Mouse (Mus musculus) C2C12 (cell line): ENCODE measurements around the gene Rnf111. TPM values are rescaled to one million over a fixed set of nuclear protein-coding genes. Genes with fewer than 3 reads are reported as not detected.

ENCODE experiments used
- H3K27me3 ChIP-seq: one replicate; pipeline ENCODE4 v1.6.1; 2011; ENCODE audit not compliant: control insufficient read depth, insufficient read depth, insufficient read length
- H3K36me3 ChIP-seq: one replicate; pipeline ENCODE4 v1.6.1; 2011; ENCODE audit not compliant: control insufficient read depth, insufficient read depth
- H3K4me3 ChIP-seq: one replicate; pipeline ENCODE4 v1.5.1; 2011; ENCODE audit warnings: mild to moderate bottlenecking, control low read depth; ENCODE audit not compliant: poor library complexity, insufficient read depth, severe bottlenecking
- H3K79me2 ChIP-seq: one replicate; pipeline ENCODE4 v1.6.1; 2011; ENCODE audit not compliant: control insufficient read depth, insufficient read depth
- H3K79me3 ChIP-seq: one replicate; pipeline ENCODE4 v1.6.1; 2011; ENCODE audit warnings: low read depth, control low read depth
- H3ac ChIP-seq: one replicate; pipeline ENCODE3; 2011; ENCODE audit warnings: low read depth; ENCODE audit not compliant: control insufficient read depth, insufficient read length
- CEBPB ChIP-seq: IDR thresholded peaks from one replicate; pipeline ENCODE4 v1.6.1; 2011; ENCODE audit warnings: low read depth, mild to moderate bottlenecking, control low read depth, moderate library complexity
- CTCF ChIP-seq: IDR thresholded peaks from one replicate; pipeline ENCODE4 v1.5.1; 2011; ENCODE audit not compliant: control insufficient read depth, insufficient read depth, insufficient read length
- FOSL1 ChIP-seq: IDR thresholded peaks from one replicate; pipeline ENCODE4 v1.8.0; 2011; ENCODE audit warnings: mild to moderate bottlenecking, low read length; ENCODE audit not compliant: poor library complexity, insufficient read depth, severe bottlenecking
- MAX ChIP-seq: IDR thresholded peaks from one replicate; pipeline ENCODE4 v1.6.1; 2011; ENCODE audit warnings: mild to moderate bottlenecking, control low read depth
- MYOD1 ChIP-seq: IDR thresholded peaks from one replicate; pipeline ENCODE4 v1.6.1; 2011; ENCODE audit warnings: low read depth; ENCODE audit not compliant: control insufficient read depth, insufficient read length
- MYOG ChIP-seq: IDR thresholded peaks from one replicate; pipeline ENCODE4 v1.6.1; 2011; ENCODE audit not compliant: control insufficient read depth, insufficient read length; ENCODE audit errors: extremely low read depth
- USF1 ChIP-seq: IDR thresholded peaks from one replicate; pipeline ENCODE4 v1.6.1; 2011; ENCODE audit warnings: low read depth, mild to moderate bottlenecking, control low read depth, moderate library complexity
- polyA plus RNA-seq: library from polyadenylated mRNA; unstranded; fragments of >200 nt; fragmentation: generic; extraction: Trizol; gene quantifications from one replicate; pipeline ENCODE4 v1.2.1, GENCODE M21; 2012; ENCODE audit warnings: missing spikeins

Gene Rnf111
- polyA plus RNA-seq, 1 experiment = 10.4 TPM

DNA sequence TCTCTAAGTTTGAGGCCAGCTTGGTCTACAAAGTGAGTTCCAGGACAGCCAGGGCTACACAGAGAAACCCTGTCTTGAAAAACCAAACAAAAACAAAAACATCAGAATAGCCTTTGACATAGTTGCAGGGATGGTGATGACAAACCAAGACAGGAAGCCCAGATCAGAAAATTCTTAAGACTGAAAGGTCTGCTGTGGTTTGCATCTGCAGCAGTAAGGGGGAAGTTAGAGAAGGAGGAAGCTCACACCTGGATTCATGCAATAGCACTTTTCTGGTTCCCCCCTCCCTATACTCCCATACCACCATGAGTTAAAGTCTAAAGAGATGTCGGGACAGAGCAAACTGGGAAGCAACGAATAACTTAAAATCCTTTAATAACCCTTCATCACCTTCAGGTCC is 2.7 kb upstream of the Rnf111 start:
- Histone ChIP-seq H3ac (no peak overlapping the region), H3K79me3 (peaks cover 19% of the 10 kb centered on the region), H3K79me2 (peaks cover 23% of the 10 kb centered on the region), H3K36me3 (no peaks in the 10 kb centered on the region), H3K4me3 (no peak overlapping the region), H3K27me3 (no peaks in the 10 kb centered on the region)
- TF ChIP-seq MYOG (no peak), FOSL1 (no peak), USF1 (no peak), CEBPB (no peak), CTCF (no peak), MAX (no peak), MYOD1 (no peak)

DNA sequence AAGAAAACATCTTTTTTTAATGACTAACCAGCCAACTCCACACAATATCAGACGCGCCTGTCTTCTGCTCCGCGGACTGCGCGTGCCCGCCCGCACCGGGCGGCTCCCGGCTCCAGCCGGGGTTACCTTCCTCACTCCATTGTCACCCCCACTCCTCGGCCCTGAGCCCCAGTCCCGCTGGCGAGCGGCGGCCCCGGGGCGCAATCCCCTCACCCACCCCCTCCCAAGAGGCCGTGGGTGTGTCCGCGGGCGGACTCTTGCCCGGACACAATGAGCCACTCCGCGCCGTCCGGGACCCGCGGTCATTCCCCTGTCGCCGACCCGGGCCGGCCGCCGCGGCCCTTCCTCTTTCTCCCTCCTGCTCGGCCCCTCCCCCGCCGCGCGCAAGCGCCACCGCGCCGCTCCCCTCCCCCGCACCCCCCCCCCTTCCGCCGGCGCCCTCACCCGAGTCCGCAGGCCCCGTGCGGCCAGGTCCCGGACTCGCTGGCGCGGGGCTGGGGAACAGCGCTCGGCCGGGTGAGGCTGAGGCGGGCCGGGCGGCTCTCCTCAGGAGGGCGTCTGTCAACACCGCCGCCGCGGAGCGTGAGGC is 416 bp downstream of the Rnf111 start:
- Histone ChIP-seq H3ac (peak overlapping the region; percentile 85), H3K4me3 (peak overlapping the region; percentile 71), H3K79me3 (peaks cover 46% of the 10 kb centered on the region), H3K27me3 (no peaks in the 10 kb centered on the region), H3K79me2 (peaks cover 54% of the 10 kb centered on the region), H3K36me3 (no peaks in the 10 kb centered on the region)
- TF ChIP-seq FOSL1 (no peak), MYOD1 (no peak), MYOG (no peak), MAX (no peak), CEBPB (no peak), CTCF (no peak), USF1 (no peak)

- Histone ChIP-seq H3K36me3 (no peaks in the 10 kb centered on the region), H3ac (peak overlapping the region; percentile 56), H3K79me2 (peaks cover 61% of the 10 kb centered on the region), H3K79me3 (peaks cover 52% of the 10 kb centered on the region), H3K27me3 (no peaks in the 10 kb centered on the region), H3K4me3 (peak overlapping the region; percentile 71)
- no peak for TF ChIP-seq MAX
- TF ChIP-seq FOSL1 = no peak
- no peak for TF ChIP-seq MYOG
- TF ChIP-seq USF1 = no peak
- no peak for TF ChIP-seq CEBPB
- no peak for TF ChIP-seq MYOD1
- no peak for TF ChIP-seq CTCF
Measured at GRCm38 (mm10) chr9:70502284-70503014, 1.1 kb downstream of the Rnf111 start.

- no peak overlapping the region for H3K4me3 ChIP-seq
- peaks cover 100% of the 10 kb centered on the region for H3K79me2 ChIP-seq
- H3ac ChIP-seq = no peak overlapping the region
- TF ChIP-seq MYOD1 = no peak
- TF ChIP-seq USF1 = no peak
- TF ChIP-seq CEBPB = no peak
- TF ChIP-seq MAX = no peak
- TF ChIP-seq FOSL1 = no peak
- TF ChIP-seq MYOG = no peak
- no peak for TF ChIP-seq CTCF
- H3K36me3 ChIP-seq = peaks cover 20% of the 10 kb centered on the region
- H3K79me3 ChIP-seq = peaks cover 89% of the 10 kb centered on the region
- H3K27me3 ChIP-seq = no peaks in the 10 kb centered on the region
Measured at GRCm38 (mm10) chr9:70496990-70497389, 6.5 kb downstream of the Rnf111 start.

DNA sequence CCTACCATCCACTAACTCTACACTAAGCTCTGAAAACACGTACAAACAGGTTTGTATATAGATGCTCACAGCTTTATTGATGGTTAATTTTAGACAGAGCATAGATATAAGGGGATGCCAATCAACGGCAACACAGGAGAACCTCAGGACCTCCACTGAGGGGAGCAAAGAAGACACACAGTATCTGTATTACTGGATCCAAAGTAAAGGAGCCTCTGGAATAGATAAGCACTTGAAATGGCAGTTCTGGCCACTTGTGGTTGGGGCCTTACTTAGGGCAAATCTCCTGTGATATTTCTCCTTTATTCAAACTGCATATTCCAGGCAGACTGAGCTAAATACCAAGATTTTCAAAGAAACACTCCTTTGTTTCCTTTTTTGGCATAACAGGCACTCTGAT is 10.5 kb downstream of the Rnf111 start:
- Histone ChIP-seq H3K79me2 (peaks cover 98% of the 10 kb centered on the region), H3K79me3 (peaks cover 83% of the 10 kb centered on the region), H3K36me3 (peaks cover 25% of the 10 kb centered on the region)

More for the DNA sequence above, 10.5 kb downstream of the Rnf111 start:
- no peak for TF ChIP-seq MYOG
- no peak for TF ChIP-seq CEBPB
- TF ChIP-seq CTCF = no peak
- TF ChIP-seq FOSL1 = no peak
- no peak for TF ChIP-seq MAX
- no peak for TF ChIP-seq MYOD1
- no peak for TF ChIP-seq USF1
- H3ac ChIP-seq = no peak overlapping the region
- no peaks in the 10 kb centered on the region for H3K27me3 ChIP-seq
- H3K4me3 ChIP-seq = no peak overlapping the region
